Mouse (Mus musculus): ENCODE measurements around the gene Hmgcl. TPM values are rescaled to one million over a fixed set of nuclear protein-coding genes. Genes with fewer than 3 reads are reported as not detected.

The Hmgcl gene
- 63.8 TPM for polyA plus RNA-seq (2017; shearing (Covaris generic))

DNA sequence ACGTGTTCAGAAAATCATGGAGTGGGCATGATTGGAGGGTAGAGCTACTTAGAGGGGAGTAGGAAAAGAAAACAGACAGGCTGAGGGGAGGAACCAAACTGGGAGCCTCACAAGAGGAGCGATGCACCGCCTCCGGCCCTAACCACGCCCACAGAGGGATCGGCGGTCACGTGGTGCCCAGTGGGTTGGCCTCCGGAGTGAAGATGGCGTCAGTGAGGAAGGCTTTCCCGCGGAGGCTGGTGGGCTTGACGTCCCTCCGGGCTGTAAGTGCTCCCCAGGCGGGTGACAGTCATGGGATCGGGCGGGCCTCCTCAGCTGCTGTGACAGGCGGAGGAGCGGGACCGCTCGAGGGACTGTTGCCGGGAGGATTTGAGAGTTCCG is at the start of gene Hmgcl:
Gene Hmgcl, plus strand, starts transcription at position 171 of the 381 bp plus-strand sequence.

GRCm38 (mm10) chr4:135920304-135921241 is 25.7 kb upstream of the Hmgcl start, which contains the start of gene Fuca1:
Gene Fuca1 (plus strand): TSS chr4:135920735.

DNA sequence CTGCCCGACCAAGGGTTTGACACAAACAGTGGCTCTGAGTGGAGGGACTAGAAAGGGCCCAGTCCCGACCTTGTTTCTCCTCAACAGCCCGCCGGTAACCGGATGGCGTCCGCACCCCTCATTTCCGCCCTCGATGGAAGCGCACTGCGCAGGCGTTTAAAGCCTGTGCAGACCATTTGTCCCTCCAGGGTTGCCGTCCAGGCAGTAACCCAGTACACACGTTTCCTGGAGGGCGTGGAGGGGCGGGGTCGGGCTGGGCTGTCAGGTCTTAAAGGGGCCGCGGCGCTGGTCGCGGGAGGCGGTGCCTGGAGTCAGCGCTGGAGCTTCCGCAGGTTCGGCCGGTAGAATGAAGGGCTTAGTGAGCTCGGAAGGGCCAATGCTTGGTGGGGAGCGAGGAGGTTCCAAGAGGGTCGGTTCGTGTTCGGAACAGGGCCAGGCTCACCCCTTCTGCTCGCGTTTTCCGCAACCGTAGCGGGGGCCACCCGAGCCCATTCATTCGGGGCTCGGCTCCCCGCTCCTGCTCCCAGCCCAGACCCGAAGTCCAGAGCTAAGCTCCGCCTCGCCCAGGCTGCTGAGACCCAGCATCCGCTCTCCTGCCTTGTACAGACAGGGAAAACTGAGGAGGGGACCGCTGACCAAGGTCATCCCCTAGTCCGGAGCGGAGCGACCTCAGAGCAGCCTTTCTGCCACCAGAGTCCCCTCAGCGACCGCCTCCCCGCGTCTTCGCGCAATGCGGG is 17.4 kb downstream of the Hmgcl start, which contains the start of gene Gale:
Gene Gale, plus strand, starts transcription at position 271 of the 737 bp plus-strand sequence.

DNA sequence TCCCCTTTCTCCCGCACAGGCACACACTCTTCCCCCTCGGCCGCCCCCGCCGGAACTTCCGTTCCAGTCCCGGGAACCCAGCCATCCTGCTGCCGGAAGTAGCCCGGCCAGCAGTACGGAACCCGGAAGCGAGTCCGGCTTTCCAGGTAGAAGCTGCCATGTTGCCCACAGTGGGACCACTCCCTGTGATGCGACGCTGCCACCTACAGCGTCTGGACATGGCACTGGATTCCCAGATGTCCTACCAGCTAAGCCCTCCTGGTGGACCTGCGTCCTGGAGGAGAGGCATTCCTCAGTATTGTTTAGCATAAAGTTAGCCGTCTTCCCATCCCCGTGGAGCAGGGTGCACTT is 26.3 kb downstream of the Hmgcl start, which contains the start of gene Lypla2:
Gene Lypla2, minus strand, starts transcription at position 71 of the 351 bp plus-strand sequence.

GRCm38 (mm10) chr4:135986943-135987710 is 40.9 kb downstream of the Hmgcl start, which contains the start of gene Pithd1:
Gene Pithd1 (minus strand): TSS chr4:135987264.

Other genes with a start within 250 kb of the Hmgcl start
- not detected for gene Il22ra1, start 218.3 kb upstream of the Hmgcl start, polyA plus RNA-seq (2017; shearing (Covaris generic))
- not detected for gene Myom3, start 186.7 kb upstream of the Hmgcl start, polyA plus RNA-seq (2017; shearing (Covaris generic))
- gene Srsf10, start 90.7 kb upstream of the Hmgcl start, polyA plus RNA-seq (2017; shearing (Covaris generic)): 196 TPM
- gene Pnrc2, start 72.6 kb upstream of the Hmgcl start, polyA plus RNA-seq (2017; shearing (Covaris generic)): 194 TPM
- 7.5 TPM for gene Cnr2, start 51.1 kb upstream of the Hmgcl start, polyA plus RNA-seq (2017; shearing (Covaris generic))
- 74.0 TPM for gene Fuca1, start 25.7 kb upstream of the Hmgcl start, polyA plus RNA-seq (2017; shearing (Covaris generic))
- 13.5 TPM for gene Gale, start 17.3 kb downstream of the Hmgcl start, polyA plus RNA-seq (2017; shearing (Covaris generic))
- 195 TPM for gene Lypla2, start 26.2 kb downstream of the Hmgcl start, polyA plus RNA-seq (2017; shearing (Covaris generic))
- gene Pithd1, start 40.8 kb downstream of the Hmgcl start, polyA plus RNA-seq (2017; shearing (Covaris generic)): 62.4 TPM
- 41.3 TPM for gene Eloa, start 75.3 kb downstream of the Hmgcl start, polyA plus RNA-seq (2017; shearing (Covaris generic))
- gene Rpl11, start 107.0 kb downstream of the Hmgcl start, polyA plus RNA-seq (2017; shearing (Covaris generic)): 342 TPM
- 23.3 TPM for gene Id3, start 197.0 kb downstream of the Hmgcl start, polyA plus RNA-seq (2017; shearing (Covaris generic))
- 3.0 TPM for gene E2f2, start 225.9 kb downstream of the Hmgcl start, polyA plus RNA-seq (2017; shearing (Covaris generic))

Measured in naive thymus-derived CD4-positive, alpha-beta T cell, adult 5 months (primary cell).